Mouse (Mus musculus) gastrocnemius, postnatal 36 days (tissue): ENCODE data around the gene Upb1. TPM values are rescaled to one million over a fixed set of nuclear protein-coding genes. Genes with fewer than 3 reads are reported as not detected.
A peak's percentile ranks its signal among the peaks of the same experiment; 100 is the strongest.
"Not testable (repeated sequence)": the region's sequence is repeated elsewhere in the genome, so short reads cannot be mapped to it uniquely, and the experiment has no call there.

Experiments
- DNase-seq, 2 experiments: peaks; one replicate each; pipeline ENCODE4 v3.0.0; 2022
- intact Hi-C: fragments of 180-260 bp; cut with DNase I; formaldehyde crosslinking; loops from one replicate; pipeline ENCODE4 v1.15.1; 2025
- total RNA-seq, 2 experiments: library from RNA; stranded (reverse); gene quantifications; 2 replicates each; pipeline ENCODE4 v1.2.3; 2021

Upb1 gene
- total RNA-seq, 2 experiments from 2014 or later: not detected

DNA sequence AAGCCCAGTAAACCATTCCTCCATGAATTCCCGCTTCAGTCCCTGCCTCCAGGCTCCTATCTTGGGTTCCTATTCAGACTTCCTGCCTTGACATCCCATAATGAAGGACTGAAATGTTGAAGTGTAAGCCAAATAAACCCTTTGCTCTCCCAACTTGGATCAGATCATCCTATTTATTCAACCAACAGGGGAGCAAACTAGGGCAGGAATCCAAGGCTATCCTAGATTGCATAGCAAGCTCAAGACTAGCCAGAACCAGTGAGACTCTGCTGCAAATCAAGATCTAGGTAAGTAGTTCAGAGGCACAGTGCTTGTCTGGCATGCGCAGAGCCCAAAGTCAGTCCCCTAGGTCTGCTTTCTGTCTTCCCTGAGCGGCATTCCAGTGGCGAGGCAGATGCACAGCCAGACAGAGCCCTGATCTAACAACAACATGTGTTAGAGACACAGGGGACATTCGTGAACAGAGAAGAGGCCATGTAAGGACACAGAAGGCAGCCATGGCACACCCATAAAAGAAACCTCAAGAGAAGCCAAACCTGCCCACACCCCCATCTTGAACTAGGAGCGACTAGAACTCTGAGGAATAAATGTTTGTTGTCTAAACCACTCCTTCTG, 48.0 kb downstream of the Upb1 start:
- intact Hi-C loops: no loop called here
- no peak for DNase-seq

DNA sequence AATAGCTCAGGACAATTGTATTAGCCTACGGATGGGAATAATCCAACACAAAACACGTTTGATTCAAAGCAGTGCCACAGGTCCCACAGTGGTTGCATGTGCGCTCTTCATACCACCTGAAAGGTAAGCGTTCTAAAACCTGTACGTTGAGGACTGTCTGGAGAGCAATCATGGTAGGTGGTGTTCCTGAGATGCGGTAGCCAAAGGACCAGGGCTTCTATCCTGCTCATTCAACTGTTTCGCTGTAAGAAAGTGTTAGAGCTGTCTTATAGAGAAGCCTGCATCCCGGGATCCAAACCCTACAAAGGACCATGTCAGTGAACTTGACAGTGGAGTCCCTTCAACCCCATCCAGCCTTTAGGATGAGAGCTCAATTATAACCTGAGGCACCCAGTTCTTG, 49.4 kb downstream of the Upb1 start:
- intact Hi-C loops: no loop called here

DNA sequence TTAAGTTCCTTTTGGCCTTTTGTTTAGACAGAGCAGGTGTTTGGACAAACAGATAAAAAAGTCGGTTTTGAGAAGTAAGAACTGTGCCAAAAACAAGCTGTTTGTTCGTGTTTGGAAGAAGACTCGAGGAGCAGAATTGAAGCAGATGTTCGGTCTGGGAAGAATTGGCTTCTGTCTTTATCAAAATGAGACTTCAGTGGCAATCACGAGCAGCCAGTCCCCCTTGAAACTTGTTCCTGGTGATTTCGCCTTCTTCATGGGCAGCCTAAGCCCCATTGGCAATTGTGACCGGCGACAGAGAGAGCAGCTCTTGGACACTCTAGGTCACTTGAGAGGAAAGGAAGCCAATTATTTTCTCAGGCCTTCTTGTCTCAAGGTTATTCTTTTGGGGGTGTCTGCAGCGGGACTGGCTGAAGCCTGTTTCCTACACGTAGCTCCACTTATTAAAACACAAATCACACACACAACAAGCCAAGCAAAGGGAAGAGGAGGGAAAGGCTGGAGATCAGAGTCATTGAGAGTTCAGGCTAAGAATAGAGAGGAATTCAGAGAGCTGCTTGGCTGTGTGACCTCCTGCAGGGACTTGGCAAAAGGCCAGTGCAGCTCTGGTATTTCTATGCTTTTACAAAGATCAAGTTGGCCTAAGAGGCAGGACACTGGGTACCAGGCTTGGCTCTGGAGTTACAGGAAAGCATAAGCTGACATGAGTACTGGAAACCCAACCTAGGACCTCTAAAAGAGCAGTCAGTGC, 50.3 kb downstream of the Upb1 start:
- intact Hi-C loops: no loop called here
- DNase-seq: peak in 1 of 2 experiments; percentile 53

More for the DNA sequence above, 49.4 kb downstream of the Upb1 start:
- no peak for DNase-seq

DNA sequence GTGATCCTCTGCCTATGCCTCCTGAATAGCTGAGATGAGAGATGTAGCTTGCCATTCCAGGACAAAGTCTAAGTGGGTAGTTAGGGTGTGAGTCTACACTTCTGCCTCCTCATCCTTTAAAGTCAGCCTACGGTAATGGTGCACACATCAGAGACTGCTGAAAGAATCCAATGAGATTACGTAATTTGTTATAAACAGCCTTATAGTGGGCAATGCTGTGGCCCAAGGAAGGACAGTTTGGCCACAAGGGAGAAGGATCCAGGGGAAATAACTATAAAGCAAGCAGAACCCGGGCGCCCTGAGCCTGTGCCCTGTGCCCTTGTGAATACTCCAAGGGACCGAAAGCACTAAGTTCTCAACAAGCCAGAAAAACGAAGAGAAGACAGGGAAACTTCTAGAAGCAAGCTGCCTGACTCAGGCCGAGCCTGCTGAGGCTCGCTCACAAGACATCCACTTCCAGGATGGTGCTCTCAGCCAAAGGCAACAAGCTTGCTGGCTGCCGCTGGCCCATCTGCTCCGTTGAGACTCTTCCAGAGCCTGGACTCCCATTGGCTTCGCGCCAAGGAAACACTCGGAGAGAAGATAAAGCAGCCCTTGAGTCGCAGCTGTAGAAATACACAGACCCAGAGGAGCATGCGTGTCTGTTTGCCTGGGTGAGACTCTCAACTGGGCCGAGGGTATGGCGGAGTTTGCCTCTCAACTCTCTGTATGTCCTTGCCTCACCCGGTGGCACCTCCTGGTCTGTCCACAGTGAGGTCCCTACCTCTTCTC, 55.3 kb downstream of the Upb1 start:
- intact Hi-C loops, DNase-seq: not testable (repeated sequence)

DNA sequence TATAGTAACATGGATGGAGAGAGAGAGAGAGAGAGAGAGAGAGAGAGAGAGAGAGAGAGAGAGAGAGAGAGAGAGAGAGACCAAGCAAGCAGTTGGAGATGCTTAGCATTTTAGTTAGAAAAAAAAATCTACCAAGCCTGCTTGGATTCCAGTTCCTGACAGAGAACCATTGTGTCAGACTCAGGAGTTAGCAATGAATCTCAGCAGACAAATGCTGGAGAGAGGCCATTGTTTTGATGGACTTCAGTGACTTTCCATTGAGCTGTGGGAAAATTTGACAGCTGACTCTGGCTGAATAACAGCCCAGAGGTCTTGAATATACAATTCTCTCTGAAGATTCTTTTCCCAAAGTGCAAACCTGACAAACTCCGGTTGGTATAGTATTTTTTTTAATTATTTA, 56.9 kb downstream of the Upb1 start:
- intact Hi-C loops: no loop called here
- no peak for DNase-seq

DNA sequence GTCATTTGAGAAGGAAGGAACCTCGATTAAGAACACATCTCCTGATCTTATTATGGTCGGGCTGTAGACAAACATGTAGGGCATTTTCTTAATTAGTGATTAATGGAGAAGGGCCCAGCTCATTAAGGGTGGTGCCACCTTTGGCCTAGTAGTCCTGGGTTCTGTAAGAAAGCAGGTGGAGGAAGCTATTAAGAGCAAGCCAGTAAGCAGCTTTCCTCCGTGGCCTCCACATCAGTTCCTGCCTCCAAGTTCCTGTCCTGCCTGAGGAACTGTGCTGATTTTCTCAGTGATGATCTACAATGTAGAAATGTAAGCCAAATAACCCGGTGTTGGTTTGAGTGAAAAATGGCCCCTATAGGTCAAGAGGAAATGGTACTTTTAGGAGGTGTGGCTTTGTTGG, 57.4 kb downstream of the Upb1 start:
- intact Hi-C loops: no loop called here
- DNase-seq: no peak

DNA sequence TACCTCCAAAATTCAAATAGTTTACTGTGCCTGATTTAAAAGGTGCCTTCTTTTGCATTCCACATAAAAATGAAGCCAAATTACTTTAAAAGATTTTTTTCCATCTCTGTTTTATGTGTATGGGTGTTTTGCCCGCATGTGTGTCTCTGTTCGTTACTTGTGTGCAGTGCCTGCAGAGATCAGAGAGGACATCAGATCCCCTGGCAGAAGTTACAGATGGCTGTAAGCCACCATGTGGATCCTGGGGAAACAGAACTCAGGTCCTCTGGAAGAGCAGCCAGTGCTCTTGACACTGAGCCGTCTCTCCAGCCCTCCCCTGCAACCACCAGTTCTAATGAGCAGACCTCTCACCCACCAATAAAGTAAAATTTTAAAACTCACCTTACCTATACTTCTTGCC, 61.8 kb downstream of the Upb1 start:
- no peak for DNase-seq
- intact Hi-C loops: no loop called here

DNA sequence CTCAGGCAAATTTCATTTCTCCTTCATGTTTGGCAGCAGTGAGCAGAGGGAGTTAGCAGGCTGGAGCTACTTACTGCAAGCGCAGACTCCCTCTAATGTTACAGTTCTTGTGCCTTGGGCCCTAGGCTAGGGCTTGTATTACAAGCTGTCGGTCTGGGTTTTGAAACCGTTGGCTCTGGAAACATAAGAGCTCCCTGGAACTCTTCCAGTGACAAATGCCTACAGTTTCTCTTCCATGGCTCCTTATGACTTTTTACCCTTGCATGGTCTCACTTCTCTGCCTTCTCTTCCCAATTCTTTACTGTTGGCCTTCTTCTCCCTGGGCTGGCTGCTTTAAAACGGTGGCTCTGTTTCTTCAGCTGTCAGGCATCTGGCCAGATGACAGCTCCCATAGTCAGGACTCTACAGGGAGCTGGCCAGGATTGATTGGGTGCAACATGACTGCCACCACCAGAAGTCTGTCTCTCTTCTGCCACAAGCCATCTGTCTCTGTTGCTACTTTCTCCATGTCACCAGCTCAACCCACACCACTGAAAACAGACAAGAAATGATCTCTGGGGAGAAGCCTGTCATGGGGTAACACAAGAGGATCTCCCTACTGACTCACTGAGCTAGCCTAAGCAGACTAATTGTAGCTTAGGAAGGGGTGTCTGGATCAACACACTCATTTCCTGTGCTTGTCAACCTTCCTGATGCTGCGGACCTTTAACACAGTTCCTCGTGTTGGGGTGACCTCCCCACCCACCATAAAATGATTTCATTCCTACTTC, 65.1 kb downstream of the Upb1 start:
- intact Hi-C loops: no loop called here

DNA sequence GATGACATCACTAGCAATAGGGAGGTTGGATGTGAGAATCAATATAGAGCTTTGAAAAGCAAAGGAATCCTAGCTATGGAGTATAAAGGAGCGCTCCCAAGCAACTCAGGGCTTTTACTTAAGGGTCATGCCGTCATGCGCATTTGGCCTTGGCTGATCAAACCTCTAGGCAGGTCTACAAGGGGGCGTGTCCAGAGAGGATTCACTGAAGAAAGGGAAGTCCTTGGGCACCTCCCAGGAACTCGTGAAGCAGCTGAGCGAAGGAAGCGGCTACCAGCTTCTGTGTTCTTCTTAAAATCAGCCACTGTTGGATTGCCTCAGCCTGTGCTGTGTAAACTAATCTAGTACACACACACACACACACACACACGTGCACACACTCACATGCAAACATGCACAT, 72.5 kb downstream of the Upb1 start:
- intact Hi-C loops: no loop called here
- no peak for DNase-seq

More for the DNA sequence above, 65.1 kb downstream of the Upb1 start:
- no peak for DNase-seq

DNA sequence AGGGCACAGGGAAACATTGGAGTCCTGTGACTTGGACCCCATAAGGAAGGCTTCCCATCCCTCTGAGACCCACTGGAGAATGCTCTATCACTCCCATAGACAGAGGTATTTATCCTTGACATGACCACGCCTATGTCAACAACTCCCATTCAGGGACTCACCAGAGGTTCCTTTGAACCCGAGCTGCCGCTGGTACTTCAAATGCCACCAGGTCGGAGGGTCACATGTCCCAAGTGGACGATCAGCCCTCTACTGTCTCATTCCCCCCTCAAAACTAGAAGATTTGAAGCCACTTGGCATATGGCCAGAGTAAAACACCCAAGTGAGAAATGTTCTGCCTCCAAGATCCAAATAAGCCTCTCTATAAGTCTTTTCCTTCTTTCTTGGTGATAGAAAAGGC, 73.7 kb downstream of the Upb1 start:
- DNase-seq: no peak
- intact Hi-C loops: no loop called here

DNA sequence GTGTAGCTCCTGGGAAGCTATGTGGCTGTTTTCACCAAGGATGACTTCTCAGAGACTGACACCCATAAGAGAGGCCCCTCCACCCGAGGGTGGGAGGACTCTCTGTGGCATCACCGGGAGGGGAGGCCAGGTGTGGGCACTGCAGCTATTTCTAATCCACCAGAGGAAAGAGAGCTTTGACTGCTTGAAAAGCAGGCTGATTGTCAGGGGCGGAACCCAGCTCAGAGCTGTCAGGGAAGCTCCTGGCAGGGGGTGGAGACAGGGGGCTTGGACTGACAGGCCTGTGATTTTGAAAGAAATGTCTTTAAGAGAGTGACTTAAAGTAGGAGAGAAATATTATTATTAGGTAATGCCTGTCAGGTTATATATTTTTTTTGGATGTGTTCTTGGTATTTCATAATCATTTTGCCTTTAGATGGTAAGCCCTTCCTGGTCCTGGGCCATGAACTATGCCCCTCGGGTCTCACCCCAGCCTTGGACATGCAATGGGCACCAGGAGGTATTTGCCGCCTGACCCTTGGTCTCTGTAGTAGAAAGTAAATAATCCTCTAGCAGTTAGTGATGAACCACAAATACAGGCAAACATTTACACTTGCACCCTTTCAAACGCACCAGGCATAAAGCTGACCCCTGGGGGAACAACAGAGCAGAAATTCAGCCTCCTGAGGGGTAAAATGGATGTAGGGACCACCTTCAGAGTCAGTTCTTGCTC, 74.4 kb downstream of the Upb1 start:
- DNase-seq, intact Hi-C loops: not testable (repeated sequence)

DNA sequence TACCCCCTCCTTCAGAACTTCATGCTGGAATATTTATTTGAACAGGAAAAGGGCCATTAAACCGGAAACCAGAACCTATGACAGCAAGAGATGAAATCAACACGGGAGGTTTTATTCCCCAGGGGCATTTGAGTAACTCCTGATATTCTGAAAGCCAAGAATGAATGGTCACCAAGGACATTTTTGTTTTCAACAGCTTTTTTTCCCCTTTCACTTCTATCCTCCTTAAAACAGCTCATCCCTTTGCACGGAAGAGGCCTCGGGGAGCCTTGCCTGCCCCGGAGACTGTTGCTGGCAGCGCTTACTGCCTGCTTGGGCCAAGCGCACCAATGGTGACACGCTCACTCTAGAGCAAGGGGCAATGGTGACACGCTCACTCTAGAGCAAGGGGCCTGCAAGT, 76.1 kb downstream of the Upb1 start:
- no peak for DNase-seq
- intact Hi-C loops: no loop called here

DNA sequence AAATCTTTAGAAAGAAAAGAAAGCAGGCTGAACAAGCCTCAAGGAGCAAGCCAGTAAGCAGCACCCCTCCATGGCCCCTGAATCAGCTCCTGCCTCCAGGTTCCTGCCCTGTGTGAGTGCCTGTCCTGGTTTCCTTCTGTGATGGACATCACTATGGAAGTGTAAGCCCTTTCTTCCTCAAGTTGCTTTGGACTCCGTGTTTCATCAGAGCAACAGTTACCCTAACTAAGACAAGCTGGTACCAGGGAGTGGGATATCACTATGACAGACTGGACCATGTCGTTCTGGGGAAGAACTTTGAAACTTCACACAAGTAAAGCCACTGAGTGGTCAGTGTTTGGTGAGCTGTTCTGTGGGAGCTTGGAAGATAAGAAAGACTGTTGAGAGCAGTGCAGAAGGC, 79.0 kb downstream of the Upb1 start:
- intact Hi-C loops: loop anchor here (5.0 kb wide), 1 partner anchor 198 kb away; no protein-coding TSS in a partner anchor
- no peak for DNase-seq

DNA sequence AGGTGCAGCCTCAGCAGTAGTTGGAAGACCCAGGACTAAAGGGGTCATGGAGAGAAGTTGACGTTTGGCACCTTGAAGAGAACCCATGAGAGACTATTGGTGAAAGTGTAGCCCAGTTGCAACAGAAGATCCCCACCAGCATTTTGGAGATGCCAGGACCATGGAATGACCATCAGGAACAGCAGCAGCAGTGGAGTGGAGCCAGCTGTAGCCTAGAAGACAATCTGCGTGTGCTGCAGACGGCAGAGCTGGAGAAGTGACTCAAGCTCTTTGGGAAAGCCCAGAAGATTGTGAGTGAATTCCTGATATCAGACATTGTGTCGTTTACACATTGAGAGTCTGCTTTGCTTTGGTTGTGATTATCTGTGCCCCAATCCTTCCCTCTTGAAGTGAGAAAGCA, 80.8 kb downstream of the Upb1 start:
- intact Hi-C loops: loop anchor here (5.0 kb wide), 1 partner anchor 199 kb away; no protein-coding TSS in a partner anchor
- DNase-seq: no peak

DNA sequence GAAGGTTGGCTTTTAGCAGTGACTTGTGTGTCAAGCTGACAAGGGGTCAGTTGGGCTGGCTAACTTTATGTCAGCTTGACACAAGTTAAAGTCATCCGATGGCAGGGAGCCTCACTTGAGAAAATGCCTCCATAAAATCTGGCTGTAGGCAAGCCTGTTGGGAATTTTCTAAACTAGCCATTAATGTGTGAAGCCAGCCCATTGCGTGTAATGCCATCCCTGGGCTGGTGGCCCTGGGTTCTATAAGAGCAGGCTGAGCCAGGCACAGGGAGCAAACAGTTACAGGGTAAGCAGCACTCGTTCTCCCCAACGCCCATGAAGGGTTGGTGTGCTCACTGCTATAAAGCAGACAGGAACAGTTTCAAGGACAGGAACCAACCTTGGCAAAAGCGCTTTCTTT, 81.4 kb downstream of the Upb1 start:
- intact Hi-C loops: loop anchor here (5.0 kb wide), 1 partner anchor 200 kb away; no protein-coding TSS in a partner anchor
- no peak for DNase-seq

DNA sequence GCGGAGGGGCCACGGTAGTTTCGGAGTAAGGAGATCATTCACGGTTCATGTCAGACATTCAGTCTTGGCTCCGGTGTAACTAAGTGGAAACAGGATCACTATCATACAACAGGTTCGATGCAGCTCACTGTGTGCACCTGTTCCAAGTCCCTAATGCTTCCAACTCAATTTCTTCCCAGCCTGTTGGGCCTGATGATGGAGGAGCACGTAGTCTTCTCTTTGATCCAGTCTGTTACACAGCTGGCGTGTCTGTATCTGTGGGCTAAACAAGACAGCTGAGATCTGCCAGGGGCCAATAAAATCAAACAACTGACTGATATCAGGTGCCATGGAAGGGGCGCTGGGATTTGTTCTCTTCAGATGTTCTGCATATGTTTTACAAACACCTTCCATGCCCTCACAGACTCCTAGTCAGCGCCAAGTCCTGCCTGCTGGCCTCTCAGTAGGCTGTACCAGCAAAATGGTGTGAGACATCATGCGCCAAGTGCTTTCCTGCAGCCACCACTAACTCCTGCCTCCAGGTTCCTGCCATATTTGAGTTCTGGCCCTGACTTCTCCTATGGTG, 82.1 kb downstream of the Upb1 start:
- intact Hi-C loops: loop anchor here (5.0 kb wide), 1 partner anchor 201 kb away; no protein-coding TSS in a partner anchor
- no peak for DNase-seq

DNA sequence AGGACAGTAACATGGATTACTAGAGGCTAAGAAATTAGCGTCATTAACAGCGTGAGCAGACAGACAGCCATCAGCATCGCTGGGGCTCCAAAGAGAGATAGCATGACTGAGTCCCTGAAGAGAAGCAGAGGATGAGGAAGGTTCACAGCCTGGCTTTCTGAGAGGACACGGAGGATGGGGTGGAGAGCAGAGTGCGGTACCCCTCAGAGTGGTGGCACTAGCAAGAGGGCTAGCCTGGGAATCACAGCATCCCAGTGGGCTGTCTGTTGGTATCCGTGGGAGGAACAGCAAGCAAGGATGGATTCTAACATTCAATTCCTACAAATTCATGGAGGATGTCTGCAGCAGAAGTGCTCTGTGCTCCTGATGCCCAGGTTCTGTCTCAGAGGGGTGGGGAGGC, 83.2 kb downstream of the Upb1 start:
- DNase-seq: no peak
- intact Hi-C loops: loop anchor here (2.0 to 5.0 kb wide), 2 partner anchors 41 to 202 kb away; no protein-coding TSS in a partner anchor

DNA sequence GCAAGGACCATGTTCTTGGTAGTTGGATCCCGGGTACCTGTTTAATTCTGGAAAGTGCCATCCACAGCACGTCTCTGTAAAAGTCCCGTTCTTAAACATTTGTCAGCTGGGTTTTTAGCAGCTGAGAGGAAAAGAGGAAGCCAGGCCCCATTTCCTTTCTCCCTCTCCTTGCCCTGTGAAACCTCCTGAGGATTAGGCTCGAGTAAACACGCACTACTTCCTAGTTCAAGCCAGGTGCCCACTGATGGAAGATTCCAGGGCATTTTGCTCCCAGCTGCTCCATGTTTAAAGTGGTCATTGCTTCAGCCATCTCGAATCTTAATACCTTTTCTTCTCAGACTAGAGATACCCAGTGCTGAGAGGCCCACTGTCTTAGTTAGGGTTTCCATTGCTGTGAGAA, 83.9 kb downstream of the Upb1 start:
- intact Hi-C loops: loop anchor here (2.0 to 5.0 kb wide), 3 partner anchors 42 to 302 kb away; no protein-coding TSS in a partner anchor
- DNase-seq: no peak
